Mouse (Mus musculus): Measurements from ENCODE around the gene Tshb. TPM values are rescaled to one million over a fixed set of nuclear protein-coding genes. Genes with fewer than 3 reads are reported as not detected.

The Tshb gene
- polyA plus RNA-seq, 1 experiment = not detected

DNA sequence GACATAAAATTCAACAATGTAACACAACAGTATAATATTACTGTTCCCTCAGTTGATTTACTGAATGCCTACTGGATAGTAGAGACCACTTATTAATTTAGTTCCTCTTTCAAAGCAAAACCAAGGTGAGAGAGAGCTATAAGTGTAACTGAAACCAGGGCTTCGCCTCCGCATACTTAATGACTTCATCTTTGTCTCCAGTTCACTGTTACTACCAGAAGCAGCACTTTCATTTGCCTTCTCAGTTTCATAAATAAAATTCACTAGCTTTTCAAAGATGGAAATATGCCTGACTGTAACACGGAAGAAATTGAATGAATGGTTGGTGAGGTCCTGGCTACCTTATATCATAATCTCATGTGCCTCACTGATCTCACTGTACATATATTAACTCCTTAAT lies 49.5 kb downstream of the Tshb start:
- Histone ChIP-seq H3K4me3 (no peak overlapping the region), H3ac (ENCODE audit: control insufficient read depth, insufficient read length) (no peak overlapping the region), H3K27me3 (ENCODE audit: control insufficient read depth, insufficient read depth, insufficient read length) (no peaks in the 10 kb centered on the region), H3K36me3 (ENCODE audit: control insufficient read depth, insufficient read depth) (no peaks in the 10 kb centered on the region), H3K79me2 (ENCODE audit: control insufficient read depth, insufficient read depth) (no peaks in the 10 kb centered on the region), H3K4me2 (ENCODE audit: low read depth) (no peak overlapping the region)
- TF ChIP-seq E2F4 (IDR thresholded peaks at IDR 0.05; ENCODE audit: insufficient read depth) (no peak), USF1 (IDR thresholded peaks at IDR 0.05; ENCODE audit: low read depth) (no peak), MYOD1 (IDR thresholded peaks at IDR 0.05; ENCODE audit: control insufficient read depth in 1 of 3, insufficient read length in 2 of 3, low read depth in 2 of 3) (no peak), MYOG (IDR thresholded peaks at IDR 0.05; ENCODE audit: control insufficient read depth in 1 of 3, insufficient read depth in 1 of 3, insufficient read length in 2 of 3, low read depth in 2 of 3) (no peak), SRF (IDR thresholded peaks at IDR 0.05; ENCODE audit: control insufficient read depth, insufficient read length, low read depth) (no peak), POLR2A (IDR thresholded peaks at IDR 0.05; ENCODE audit: insufficient read length, low read depth) (no peak), POLR2AphosphoS2 (IDR thresholded peaks at IDR 0.05; ENCODE audit: insufficient read length, low read depth) (no peak), CEBPB (IDR thresholded peaks at IDR 0.05; ENCODE audit: insufficient read depth, poor library complexity, severe bottlenecking) (no peak), TCF3 (IDR thresholded peaks at IDR 0.05; ENCODE audit: insufficient read length, low read depth) (no peak), REST (IDR thresholded peaks at IDR 0.05; ENCODE audit: insufficient read depth, insufficient read length) (no peak), MAX (IDR thresholded peaks at IDR 0.05; ENCODE audit: low read depth) (no peak)

DNA sequence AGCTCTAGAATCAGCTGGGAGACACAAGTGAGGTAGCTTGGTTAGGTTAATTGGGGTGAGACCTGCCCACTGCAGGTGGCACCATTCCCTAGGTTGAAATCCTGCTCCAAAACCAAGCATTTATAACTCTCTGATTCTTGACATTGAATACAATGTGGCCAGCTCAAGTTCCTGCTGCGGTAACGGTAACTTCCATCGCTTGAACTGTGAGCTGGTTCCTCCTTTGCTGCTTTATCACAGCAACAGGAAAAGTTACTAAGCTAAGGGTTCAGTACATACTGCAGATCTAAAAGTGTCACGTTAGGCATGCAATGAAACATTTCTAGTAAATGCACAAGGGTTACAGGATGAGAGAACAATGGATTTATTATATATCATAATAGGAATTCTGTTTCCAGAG lies 49.9 kb downstream of the Tshb start:
- Histone ChIP-seq H3K79me2 (ENCODE audit: control insufficient read depth, insufficient read depth) (no peaks in the 10 kb centered on the region), H3K36me3 (ENCODE audit: control insufficient read depth, insufficient read depth) (no peaks in the 10 kb centered on the region), H3ac (ENCODE audit: control insufficient read depth, insufficient read length) (no peak overlapping the region), H3K4me2 (ENCODE audit: low read depth) (no peak overlapping the region), H3K4me3 (no peak overlapping the region), H3K27me3 (ENCODE audit: control insufficient read depth, insufficient read depth, insufficient read length) (no peaks in the 10 kb centered on the region)
- TF ChIP-seq POLR2A (IDR thresholded peaks at IDR 0.05; ENCODE audit: insufficient read length, low read depth) (no peak), REST (IDR thresholded peaks at IDR 0.05; ENCODE audit: insufficient read depth, insufficient read length) (no peak), SRF (IDR thresholded peaks at IDR 0.05; ENCODE audit: control insufficient read depth, insufficient read length, low read depth) (no peak), TCF12 (IDR thresholded peaks at IDR 0.05; ENCODE audit: insufficient read depth, poor library complexity, severe bottlenecking) (no peak), CEBPB (IDR thresholded peaks at IDR 0.05; ENCODE audit: insufficient read depth, poor library complexity, severe bottlenecking) (no peak), TCF3 (IDR thresholded peaks at IDR 0.05; ENCODE audit: insufficient read length, low read depth) (no peak), POLR2AphosphoS2 (IDR thresholded peaks at IDR 0.05; ENCODE audit: insufficient read length, low read depth) (no peak), MYOD1 (IDR thresholded peaks at IDR 0.05; ENCODE audit: control insufficient read depth in 1 of 3, insufficient read length in 2 of 3, low read depth in 2 of 3) (no peak), MYOG (IDR thresholded peaks at IDR 0.05; ENCODE audit: control insufficient read depth in 1 of 3, insufficient read depth in 1 of 3, insufficient read length in 2 of 3, low read depth in 2 of 3) (no peak), USF1 (IDR thresholded peaks at IDR 0.05; ENCODE audit: low read depth) (no peak), MAX (IDR thresholded peaks at IDR 0.05; ENCODE audit: low read depth) (no peak), E2F4 (IDR thresholded peaks at IDR 0.05; ENCODE audit: insufficient read depth) (no peak)

DNA sequence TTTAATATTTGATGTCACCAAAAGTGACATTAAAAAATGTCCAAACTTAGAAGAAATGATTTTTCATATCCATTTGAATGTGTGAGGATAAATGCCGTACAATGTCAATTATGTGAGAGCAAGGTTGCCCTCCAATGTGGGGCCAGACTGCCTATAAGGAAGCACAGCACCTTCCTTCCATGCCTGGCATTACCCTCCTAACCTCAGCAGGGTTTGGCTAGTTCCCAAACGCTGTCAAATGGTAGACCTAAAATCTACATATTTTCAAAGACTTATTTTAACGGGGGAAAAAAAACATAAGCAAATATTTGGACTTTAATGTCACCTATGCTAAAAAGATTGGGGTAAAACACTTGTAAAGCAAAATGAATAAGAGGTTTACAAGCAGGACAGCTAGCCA lies 51.4 kb downstream of the Tshb start:
- no peaks in the 10 kb centered on the region for H3K27me3 ChIP-seq (ENCODE audit: control insufficient read depth, insufficient read depth, insufficient read length)
- H3K36me3 ChIP-seq (ENCODE audit: control insufficient read depth, insufficient read depth) = no peaks in the 10 kb centered on the region
- TF ChIP-seq SRF (IDR thresholded peaks at IDR 0.05; ENCODE audit: control insufficient read depth, insufficient read length, low read depth) = no peak
- no peak overlapping the region for H3K4me3 ChIP-seq
- H3K79me2 ChIP-seq (ENCODE audit: control insufficient read depth, insufficient read depth) = no peaks in the 10 kb centered on the region
- H3ac ChIP-seq (ENCODE audit: control insufficient read depth, insufficient read length) = no peak overlapping the region
- no peak overlapping the region for H3K4me2 ChIP-seq (ENCODE audit: low read depth)

DNA sequence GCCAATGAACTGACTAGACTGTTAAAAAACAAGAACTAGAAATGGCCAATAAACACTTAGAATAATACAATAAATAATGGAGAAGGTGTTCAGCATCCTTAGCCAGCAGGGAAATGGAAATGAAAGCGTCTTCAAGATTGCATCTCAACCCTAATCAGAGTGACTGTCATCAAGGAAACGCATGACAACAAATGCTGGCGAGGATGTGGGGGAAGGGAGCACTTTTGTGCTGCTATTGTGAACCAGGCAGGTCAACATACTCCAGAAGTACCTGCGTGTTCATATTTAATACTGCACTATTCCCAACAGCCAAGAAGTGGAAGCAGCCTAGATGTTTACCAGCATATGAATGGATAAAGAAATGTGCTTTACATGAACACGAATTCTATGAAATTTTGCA lies 53.1 kb downstream of the Tshb start:
- no peaks in the 10 kb centered on the region for H3K27me3 ChIP-seq (ENCODE audit: control insufficient read depth, insufficient read depth, insufficient read length)
- TF ChIP-seq MYOG (IDR thresholded peaks at IDR 0.05; ENCODE audit: control insufficient read depth in 1 of 3, insufficient read depth in 1 of 3, insufficient read length in 2 of 3, low read depth in 2 of 3) (no peak), CEBPB (IDR thresholded peaks at IDR 0.05; ENCODE audit: insufficient read depth, poor library complexity, severe bottlenecking) (no peak), USF1 (IDR thresholded peaks at IDR 0.05; ENCODE audit: low read depth) (no peak), POLR2A (IDR thresholded peaks at IDR 0.05; ENCODE audit: insufficient read length, low read depth) (no peak), MAX (IDR thresholded peaks at IDR 0.05; ENCODE audit: low read depth) (no peak), REST (IDR thresholded peaks at IDR 0.05; ENCODE audit: insufficient read depth, insufficient read length) (no peak), SRF (IDR thresholded peaks at IDR 0.05; ENCODE audit: control insufficient read depth, insufficient read length, low read depth) (no peak), TCF3 (IDR thresholded peaks at IDR 0.05; ENCODE audit: insufficient read length, low read depth) (no peak), POLR2AphosphoS2 (IDR thresholded peaks at IDR 0.05; ENCODE audit: insufficient read length, low read depth) (no peak), MYOD1 (IDR thresholded peaks at IDR 0.05; ENCODE audit: control insufficient read depth in 1 of 3, insufficient read length in 2 of 3, low read depth in 2 of 3) (no peak), TCF12 (IDR thresholded peaks at IDR 0.05; ENCODE audit: insufficient read depth, poor library complexity, severe bottlenecking) (no peak), E2F4 (IDR thresholded peaks at IDR 0.05; ENCODE audit: insufficient read depth) (no peak)
- H3K4me2 ChIP-seq (ENCODE audit: low read depth) = no peak overlapping the region
- no peaks in the 10 kb centered on the region for H3K36me3 ChIP-seq (ENCODE audit: control insufficient read depth, insufficient read depth)
- no peak overlapping the region for H3K4me3 ChIP-seq
- no peak overlapping the region for H3ac ChIP-seq (ENCODE audit: control insufficient read depth, insufficient read length)
- no peaks in the 10 kb centered on the region for H3K79me2 ChIP-seq (ENCODE audit: control insufficient read depth, insufficient read depth)

Other genes with a start within 250 kb of the Tshb start
- 3.0 TPM for gene Tspan2, start 48.2 kb downstream of the Tshb start, polyA plus RNA-seq (2012; fragmentation: generic; extraction: Trizol)
- 0.17 TPM for gene Sycp1, start 153.4 kb upstream of the Tshb start, polyA plus RNA-seq (2012; fragmentation: generic; extraction: Trizol)
- 0.17 TPM for gene Nr1h5, start 181.4 kb upstream of the Tshb start, polyA plus RNA-seq (2012; fragmentation: generic; extraction: Trizol)
- 27.0 TPM for gene Sike1, start 213.0 kb upstream of the Tshb start, polyA plus RNA-seq (2012; fragmentation: generic; extraction: Trizol)
- gene Csde1, start 237.7 kb upstream of the Tshb start, polyA plus RNA-seq (2012; fragmentation: generic; extraction: Trizol) = 112 TPM

Measured in myocyte (in vitro differentiated cells).